Mouse (Mus musculus): ENCODE measurements at regions not wholly inside any gene's neighbourhood (a gene's known extent, or its start where the extent isn't known, plus 50 kb on each side); places are given as distances from the start of the nearest gene placed in this dataset.
"Not testable (repeated sequence)": the region's sequence is repeated elsewhere in the genome, so short reads cannot be mapped to it uniquely, and the experiment has no call there.

DNA sequence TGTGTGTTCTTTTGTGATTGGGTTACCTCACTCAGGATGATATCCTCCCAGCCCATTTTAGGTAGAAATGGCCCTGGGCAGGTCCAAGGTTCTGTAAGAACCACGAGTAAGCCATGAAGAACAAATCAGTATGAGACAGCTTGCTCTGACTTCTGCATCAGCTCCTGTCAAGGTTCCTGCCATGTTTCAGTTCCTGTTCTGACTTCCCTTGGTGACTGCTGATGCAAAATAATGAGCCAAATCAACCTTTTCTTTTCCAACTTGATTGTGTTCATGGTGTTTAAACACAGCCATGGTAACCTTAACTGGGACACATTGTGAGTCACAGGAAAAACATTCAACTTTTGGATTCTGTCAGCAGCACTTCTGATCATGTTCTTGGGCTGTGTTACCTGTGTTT is 667.4 kb upstream of the Igfbp7 start:
- DNase-seq (ENCODE audit: low spot score): no peak

DNA sequence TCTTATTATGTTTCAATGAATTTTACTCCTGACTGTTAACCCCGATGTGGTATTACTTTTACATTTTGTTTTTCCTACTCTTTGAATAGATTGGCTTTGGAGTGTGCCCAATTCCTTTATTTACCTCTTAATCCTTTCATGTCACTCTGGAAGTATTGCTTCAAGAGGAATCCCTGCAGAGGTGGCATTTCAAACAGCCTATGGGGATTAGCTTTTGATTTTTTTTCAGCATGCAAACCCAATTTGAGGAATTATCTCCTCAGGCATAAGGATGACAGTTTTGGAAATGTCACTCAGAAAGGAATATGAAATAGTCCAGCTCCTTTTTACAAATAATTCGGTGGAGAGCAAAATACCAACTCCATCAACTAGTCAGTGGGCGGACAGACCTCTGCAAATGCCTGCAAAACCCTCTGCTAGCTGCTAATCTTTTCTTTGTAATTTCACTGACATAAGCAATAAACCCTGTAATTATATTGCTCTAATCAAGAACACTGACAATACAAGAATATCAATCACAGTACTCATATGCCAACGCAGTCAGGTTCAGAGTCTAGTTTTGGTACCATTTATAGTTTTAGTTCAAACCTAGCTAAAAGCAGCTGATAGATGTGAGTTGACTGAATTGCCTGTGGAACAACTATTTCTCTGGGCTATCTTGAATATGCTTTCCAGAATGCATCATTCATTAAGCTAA is 624.9 kb upstream of the Igfbp7 start:
- DNase-seq (ENCODE audit: low spot score): no peak

DNA sequence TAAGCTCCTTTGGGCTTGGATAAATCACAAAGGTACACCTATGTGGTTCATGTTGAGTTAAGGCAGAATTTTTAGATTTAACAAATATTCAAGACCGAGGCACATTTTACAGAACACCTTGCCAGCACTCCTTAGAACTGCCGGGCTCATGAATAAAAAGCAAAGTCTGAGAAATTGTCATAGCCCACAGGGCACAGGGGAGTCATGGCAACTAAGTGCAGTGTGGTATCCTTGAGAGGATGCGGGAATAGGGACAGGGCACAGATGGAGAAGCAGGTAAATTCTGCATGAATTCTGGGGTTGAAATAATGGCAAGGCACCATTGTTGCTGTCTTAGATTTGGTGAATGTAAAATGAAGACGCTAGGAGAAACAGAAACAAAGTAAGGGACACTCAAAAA is 609.7 kb upstream of the Igfbp7 start:
- DNase-seq (ENCODE audit: low spot score): no peak

DNA sequence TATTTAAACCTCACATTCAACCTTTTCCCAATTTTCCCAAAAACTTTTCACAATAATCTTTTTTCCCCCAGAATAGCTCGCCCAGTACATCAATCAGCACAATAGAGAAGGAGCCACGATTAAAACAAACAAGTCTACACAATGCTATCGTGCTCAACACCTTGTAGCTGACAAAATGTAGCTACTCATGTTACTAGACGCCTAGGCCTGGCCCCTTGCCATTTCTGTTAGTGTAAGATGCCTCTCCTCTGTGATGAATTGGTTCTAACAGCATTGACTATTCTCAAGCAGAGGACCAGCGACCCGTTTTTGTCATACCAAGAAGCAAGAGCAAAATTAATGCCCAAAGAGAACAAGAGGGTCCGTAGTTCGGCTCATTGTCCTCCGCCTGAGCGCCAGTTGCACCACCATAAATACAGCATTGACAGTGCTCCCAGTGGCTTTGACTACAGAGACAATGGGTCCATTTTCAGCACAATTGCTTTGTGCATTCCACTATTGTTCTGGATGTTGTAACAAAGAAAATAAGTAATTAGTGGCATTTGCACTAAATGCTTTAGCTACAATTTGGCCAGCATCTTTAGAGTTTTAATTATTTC is 578.7 kb upstream of the Igfbp7 start:
- no peak for DNase-seq (ENCODE audit: low spot score)

DNA sequence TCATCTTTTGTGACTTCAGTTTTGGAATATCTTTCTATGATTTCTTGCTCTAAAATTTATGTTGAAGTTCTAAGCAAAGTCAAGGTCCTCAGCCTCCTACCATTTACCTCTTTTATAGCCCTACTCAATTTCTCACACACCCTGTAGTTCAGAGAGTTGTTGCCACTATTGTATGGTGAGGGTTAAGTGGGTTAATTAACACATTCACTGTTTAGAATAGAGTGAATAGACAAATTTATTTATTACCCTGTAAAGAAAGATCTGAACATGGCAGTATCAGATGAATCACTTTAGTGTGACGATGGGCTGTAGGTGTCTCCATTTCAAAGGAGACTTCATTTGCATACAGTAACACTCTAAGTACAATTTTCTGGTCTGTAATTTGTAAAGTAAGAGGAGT is 577.4 kb upstream of the Igfbp7 start:
- DNase-seq (ENCODE audit: low spot score): no peak

DNA sequence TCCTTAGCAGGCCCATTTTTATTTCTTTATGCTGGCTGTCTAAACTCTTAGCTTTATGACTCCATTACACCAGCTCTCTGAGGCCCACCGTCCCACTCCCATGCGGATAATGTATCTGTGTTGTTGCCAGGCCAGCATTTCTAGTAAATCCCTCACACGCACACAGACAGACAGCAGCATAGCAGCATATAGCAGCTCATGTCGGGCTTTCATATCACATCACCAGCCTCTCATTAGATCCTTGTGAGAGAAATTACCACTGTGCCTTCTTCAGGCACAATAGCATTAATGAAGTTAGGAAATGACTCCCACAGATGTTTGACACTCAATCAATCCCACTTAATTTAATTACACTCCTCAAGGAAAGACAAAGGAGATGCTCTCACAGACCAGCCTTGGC is 532.2 kb upstream of the Igfbp7 start:
- not testable (repeated sequence) for DNase-seq (ENCODE audit: low spot score)

DNA sequence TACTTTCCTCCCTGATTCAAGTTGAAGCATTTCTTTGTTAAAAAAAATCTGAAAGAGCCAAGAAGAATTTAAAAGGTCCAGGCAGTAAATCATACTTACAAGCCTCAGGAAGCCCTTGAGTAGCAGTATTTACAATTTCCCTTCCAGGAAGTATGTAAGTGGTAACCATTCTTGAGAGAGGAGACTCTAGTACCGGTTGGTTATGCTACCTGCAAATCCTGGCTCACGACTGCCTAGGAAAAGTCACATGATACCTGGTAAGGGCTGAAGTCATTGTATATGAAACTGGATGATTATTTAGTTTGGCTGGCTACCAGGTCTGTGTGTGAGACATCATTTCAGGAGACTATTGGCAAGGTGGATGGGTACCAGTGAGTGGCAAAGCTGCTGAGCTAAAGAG is 524.0 kb upstream of the Igfbp7 start:
- DNase-seq (ENCODE audit: low spot score): no peak

DNA sequence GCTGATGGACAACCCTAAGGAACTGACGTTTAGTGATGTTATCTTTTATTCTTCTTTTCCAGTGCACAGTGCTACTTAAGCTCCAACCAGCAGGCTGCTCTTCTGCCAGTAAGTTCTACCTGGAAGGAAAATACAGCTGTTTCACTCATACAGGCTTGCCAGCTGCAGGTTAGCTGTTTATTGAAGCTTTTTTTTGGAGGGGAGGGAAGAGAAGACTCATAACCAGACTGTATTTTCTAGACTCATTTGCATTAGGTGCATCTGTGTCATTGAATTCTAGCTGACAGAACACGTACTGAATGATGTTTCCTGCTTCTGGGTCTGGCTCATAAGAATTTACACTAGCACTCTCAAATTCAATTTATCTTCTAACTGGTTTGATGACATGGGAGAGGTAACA is 513.3 kb upstream of the Igfbp7 start:
- no peak for DNase-seq (ENCODE audit: low spot score)

DNA sequence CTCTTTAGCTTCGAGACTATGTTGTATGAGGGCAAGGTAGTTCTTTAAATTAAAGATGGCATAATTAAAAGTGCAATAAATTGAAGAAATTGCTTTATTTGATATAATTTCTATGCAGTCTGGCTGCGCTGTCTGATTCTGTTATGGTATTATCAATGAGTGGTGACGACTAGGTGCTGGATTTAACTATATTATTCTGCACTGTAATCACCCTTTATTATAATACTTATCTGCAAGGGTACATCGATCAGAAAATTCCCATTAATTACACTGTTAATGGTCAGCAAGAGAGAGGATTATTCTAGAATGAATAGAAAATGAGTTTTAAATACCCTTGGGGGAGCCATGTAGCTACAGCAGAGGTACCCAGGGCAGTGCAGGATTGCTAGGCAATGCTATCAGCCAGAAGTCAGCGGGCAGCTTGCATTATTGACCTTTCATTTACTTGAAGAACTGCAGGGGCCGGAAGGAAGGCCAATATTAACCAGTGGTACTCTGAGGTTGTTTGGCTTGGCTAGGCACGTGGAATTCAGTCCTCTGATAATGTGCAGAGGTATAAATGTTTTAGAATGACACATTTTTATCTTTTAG is 509.3 kb upstream of the Igfbp7 start:
- no peak for DNase-seq (ENCODE audit: low spot score)

DNA sequence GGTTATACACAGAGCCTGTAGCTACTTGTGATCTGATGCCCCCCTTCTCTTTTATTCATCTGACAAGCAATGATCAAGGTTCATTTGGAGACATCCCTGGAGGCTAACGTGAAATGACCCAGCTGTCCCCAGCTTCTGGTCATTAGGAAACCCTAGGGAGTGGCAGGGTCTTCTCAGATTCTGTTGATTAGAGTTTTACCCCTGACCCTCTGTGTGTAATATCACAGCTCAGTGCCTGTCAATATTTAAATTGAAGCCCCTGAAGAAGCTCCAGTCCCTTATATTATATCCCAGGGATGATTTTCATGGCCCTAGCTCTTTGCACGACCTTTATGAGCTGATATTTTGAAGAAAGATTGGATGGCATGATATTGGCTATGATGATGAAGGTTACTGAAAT is 508.5 kb upstream of the Igfbp7 start:
- DNase-seq (ENCODE audit: low spot score): no peak

DNA sequence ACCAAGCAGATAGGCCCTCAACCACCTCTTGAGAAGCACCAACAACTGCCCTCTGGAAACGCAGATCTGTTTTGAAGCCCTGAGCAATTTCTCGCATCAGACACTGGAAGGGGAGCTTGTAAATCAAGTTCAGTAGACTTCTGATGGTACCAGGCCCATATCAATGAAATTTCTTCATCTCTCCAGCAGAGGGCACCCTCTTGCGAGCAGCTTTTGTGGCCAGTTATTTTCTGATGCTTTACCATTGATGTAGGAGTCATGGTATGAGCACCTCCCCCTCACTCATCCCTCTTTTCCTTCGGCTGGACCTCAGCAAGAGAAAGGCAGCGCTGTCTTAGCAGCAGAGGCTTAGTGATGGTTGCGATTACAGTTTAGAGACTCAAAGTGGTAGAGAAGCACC is 501.4 kb upstream of the Igfbp7 start:
- no peak for DNase-seq (ENCODE audit: low spot score)

DNA sequence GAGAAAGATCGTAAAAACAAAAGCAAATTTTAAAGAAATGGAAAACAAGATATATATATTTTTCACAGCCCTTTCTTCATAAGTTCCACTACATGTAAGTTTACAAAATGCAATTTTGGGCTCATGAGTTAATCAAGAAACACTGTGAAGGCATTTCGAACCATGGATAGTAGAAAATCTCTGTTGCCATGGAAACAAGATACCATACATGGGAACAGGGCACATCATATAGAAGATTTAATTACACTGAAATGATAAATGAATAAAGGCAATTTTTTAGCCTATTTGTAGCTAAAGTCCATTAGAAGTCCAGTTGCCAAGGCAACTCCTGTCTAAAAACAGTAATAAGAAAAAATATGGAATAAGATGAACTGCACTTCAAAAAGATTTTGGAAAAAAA is 484.2 kb upstream of the Igfbp7 start:
- not testable (repeated sequence) for DNase-seq (ENCODE audit: low spot score)

DNA sequence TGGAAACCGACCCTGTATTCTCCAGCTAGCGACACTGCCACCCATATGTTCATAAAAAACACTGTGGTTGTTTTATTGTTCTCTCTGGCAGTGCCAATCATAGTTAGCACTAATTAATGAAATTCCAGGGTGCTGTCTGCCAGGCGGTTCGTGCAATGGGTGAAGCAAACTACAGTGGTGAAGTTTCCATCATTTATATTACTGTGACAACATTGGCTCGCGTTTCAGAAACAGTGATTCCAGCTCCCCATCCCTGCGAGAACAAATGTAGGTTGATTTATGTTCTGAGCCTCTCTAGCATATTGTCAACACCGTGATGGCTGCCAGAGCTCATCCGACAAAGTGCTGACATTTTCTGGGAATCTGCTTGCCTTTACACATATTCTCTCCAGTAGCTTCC is 480.7 kb upstream of the Igfbp7 start:
- no peak for DNase-seq (ENCODE audit: low spot score)

DNA sequence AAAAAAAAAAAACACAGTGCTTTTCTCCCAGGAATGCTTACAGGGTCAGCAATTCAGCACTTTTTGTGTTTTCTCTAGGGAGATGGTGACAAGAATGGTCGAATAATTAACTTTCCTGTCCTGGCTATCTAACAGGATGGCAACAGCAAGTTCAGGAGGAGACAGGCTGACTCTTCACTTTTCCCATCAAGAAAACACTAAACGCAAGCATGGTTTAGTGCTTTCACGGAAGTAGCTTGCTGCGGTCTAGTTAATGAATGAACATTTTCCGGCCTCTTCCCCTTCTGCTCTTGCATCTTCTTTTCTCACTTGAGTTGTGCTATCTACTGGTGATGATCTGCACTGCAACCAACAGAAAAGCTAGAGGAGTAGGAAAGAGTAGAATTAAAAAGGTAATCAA is 463.6 kb upstream of the Igfbp7 start:
- no peak for DNase-seq (ENCODE audit: low spot score)

DNA sequence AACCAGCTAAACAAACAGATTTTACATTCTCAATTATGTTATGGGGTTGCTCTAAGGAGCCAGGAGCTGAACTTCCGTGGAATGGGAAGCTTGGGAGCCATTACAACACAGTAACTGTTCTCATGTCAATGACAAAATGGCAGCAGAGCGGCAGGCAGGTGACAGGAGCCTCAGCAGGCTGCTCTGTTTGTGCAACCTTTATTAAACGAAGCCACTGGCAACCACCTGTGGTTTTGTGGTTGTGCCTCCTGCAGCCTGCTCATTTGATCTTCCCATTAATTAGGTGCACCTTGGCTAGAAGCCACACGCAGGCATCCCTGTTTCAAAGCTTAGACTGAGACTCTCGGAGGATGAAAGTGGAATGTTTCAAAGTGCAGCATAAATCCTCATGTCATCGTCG is 457.5 kb upstream of the Igfbp7 start:
- no peak for DNase-seq (ENCODE audit: low spot score)

DNA sequence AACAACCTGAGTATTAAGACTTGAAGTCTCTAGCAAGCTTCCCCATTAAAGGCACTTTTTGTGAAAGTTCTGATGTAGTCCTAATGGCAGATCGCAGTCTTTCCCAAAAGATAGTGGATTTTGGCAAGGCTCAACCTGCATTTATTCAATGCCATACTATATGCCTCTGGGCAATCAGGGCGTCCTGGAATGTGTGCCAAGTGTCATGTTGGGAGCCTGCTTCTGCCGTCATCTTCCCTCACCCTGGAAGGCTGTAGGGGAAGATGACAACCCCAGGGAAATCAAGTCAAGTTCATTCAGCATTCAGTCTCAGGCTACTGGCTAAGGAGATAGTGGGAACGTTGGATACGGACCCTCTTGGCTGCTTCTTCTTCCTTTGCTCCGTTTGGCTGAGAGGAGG is 447.4 kb upstream of the Igfbp7 start:
- no peak for DNase-seq (ENCODE audit: low spot score)

DNA sequence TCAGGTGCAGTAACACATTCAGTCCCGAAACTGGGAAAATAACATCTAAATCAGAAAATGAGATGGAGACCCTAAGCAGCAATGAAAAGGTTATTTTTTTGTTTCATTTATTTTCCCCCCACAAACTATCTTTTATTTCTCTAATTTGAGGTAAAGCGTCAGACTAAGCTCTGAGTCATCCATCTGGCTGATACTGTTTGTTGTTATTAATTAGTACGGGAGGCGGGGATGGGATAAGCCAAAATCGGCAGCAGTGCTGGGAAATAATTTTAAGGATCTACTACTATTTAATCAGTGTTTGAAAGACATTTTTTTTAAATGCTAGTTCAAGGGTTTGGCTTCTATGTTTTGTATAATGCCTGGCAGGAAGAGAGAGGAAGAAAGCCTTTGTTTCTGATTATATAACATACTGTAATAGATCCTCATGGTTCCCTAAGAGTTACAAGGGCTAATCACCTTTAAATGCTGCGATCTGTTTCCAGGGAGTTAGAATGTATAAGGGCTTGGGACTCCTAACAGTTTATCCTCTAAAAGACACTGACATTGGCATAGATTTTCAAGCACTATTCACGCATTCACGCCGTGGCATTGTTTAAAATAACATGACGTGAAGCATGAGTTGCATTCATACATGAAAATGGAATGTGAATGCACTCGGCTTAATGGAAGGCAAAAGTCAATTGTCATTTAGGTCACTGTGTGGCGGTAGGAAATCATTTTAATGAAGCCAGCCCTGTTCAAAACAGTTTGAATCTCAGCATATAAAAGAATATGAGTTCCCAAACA is 446.4 kb upstream of the Igfbp7 start:
- DNase-seq (ENCODE audit: low spot score): no peak

DNA sequence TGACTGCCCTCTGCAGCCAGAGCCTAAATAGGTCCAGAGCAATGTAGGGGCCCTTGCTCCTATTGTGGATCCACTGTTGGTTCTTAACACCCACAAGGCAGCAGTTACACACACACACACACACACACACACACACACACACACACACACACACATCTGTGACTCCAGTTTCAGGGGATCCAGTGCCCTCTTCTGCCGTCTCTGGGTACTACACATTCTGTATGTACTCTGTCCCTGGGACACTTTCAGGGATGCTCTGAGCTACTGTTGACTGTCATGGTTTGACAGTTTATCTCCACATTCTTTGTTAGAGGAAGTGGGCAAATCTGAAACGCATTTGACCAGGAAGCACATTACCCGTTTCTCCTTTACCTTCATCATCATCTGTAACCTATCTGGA is 443.8 kb upstream of the Igfbp7 start:
- no peak for DNase-seq (ENCODE audit: low spot score)

DNA sequence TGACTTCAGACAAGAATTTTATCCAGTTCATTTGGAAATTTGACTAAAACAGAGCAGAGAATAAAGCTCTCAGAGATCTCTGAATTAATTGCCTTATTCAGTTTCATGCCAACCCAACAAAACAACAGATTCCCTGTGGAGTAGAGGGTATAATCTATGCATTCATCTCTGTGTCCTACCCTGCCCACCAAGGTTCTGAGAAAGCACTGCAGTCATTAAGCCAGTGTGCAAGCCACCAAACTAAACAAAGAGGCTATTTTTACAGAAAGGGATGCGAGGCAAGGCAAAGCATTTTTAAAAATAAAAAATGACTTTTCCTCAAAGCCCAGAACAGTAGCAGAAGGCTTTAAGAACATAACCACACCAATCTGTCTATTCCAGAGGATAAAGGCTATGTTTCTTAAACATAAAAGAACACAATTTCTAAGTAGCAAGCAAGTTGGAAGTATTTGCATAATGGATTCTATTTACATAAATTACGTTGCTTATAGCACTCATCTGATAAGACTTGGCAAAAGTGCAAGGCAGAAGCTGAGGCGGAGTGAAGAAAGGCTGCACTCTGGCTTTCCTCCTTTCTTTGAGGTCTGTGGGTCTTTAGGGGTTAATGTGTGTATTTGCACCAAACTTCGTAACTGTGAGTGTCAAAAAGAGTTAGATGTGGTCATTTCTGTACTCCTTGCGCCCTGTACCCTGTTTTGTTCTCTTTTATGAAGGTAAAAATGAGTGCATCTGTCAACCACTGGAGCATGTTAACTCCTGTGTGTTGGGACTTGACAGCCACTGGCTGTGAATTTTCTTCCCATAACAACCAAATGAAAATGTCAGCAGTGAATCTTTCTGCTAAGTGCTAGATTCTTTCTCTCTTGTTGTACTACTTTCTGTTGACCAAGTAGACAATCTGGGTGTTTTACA is 430.6 kb upstream of the Igfbp7 start:
- no peak for DNase-seq (ENCODE audit: low spot score)

DNA sequence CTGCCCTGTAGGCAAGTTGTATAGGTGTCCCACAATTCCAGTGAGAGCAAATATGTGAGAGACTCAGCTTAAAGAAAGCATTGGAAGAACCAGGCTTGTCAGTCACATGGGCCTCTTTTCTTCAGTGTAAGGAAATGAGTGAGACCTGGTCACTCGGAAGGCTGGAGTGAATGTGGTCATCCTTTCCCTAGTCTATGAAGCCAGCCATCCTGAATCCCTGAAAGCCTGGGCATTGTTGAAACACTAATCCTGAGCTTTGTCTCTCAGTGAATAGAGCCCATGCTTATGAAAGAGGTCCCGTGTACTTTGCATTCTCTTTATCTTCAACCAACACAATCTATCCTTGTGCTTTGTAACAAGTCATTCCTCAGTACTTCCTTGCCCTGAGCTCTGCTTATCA is 420.1 kb upstream of the Igfbp7 start:
- DNase-seq (ENCODE audit: low spot score): no peak

DNA sequence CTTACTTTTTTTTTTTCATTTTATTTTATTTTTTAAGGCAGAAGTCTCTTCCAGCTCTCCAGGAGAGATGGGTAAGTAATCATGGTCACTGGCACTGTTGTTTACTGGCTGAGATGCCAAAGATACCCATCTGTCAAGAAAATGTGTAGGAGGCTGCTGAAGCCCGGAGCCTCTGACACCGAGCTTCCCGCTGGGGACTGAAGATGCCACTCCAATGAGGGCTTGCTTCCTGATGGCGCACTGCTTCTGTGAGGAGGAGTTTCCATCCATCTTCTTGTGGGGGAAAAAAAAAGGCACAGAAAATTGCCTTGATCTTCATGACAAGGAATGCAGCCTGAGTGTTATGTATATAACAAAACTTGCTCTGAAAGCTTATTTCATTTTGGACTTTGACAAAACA is 418.2 kb upstream of the Igfbp7 start:
- DNase-seq (ENCODE audit: low spot score): no peak

DNA sequence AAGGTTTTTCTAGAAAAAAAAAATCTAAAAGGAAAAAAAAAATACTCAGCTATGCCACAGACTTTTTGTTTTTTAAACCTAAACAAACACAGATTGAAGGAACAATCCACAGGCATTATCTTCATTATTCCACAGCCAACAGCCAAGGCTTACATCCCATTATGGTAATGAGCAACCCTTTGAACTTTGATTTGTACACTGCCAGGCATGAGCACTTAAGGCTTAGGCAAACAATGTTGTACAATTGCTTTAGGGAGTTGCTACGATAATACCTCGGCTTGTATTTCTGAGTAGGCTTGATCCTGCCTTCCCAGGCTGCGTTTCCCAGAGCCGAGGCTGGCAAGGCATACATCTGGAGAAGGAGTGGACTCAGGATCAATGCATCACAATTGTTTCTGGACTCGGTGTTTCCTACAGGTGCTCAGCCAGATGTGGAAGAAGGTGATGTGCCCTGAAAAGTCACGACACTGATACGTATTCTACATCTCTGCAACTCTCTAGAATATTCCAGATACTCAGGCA is 409.0 kb upstream of the Igfbp7 start:
- no peak for DNase-seq (ENCODE audit: low spot score)
